ENCODE assay signal across 29 mouse cellular contexts in genomic region chr4:151544191-151544590, GRCm38 (mm10).
DNase-seq lines count a peak whose midpoint lies in the region; ATAC-seq lines count a peak whose summit lies in the region.
"Had no signal": no experiment of that assay in that cellular context is flagged by ENCODE, and none has a peak within 500 bp of the region (broad histone marks: within the 10 kb centered on the region; RNA-seq: fewer than 3 reads in every experiment).

No protein-coding gene starts in this region.

- H3K4me2 ChIP-seq in forebrain, embryonic 11.5 days (ENCODE audit: low read depth, low read length, severe bottlenecking), result no peak overlapping the region
- no peak overlapping the region for H3K4me2 ChIP-seq in forebrain, embryonic 13.5 days
- H3K4me2 ChIP-seq: heart, embryonic 12.5 days; hindbrain, embryonic 15.5 days; intestine, embryonic 15.5 days; liver, embryonic 12.5 days; midbrain, embryonic 12.5 days; stomach, embryonic 15.5 days had no signal

- intact Hi-C loops in left cerebral cortex, postnatal 4 days (cut with DNase I), result no loop called here
- intact Hi-C loops in left cerebral cortex, postnatal 10 days (cut with DNase I), result no loop called here

- H3K4me1 ChIP-seq in forebrain, embryonic 10.5 days, result peaks cover 22% of the 10 kb centered on the region
- no peaks in the 10 kb centered on the region for H3K4me1 ChIP-seq in forebrain, embryonic 11.5 days (replicated peaks; ENCODE audit: control insufficient read depth, insufficient read depth, low read length)
- peaks cover 21% of the 10 kb centered on the region for H3K4me1 ChIP-seq in forebrain, embryonic 13.5 days
- H3K4me1 ChIP-seq: intestine, embryonic 15.5 days; liver, embryonic 12.5 days had no signal

- 68% methylated on average over 5 of the region's 5 CpGs for WGBS in forebrain, embryonic 10.5 days
- WGBS in forebrain, embryonic 11.5 days, result 51% methylated on average over 5 of the region's 5 CpGs
- WGBS in forebrain, embryonic 13.5 days, result 41% methylated on average over 5 of the region's 5 CpGs

- H3K9ac ChIP-seq in forebrain, embryonic 11.5 days (ENCODE audit: low read length), result no peak overlapping the region
- no peak overlapping the region for H3K9ac ChIP-seq in forebrain, embryonic 13.5 days
- H3K9ac ChIP-seq: heart, embryonic 12.5 days; hindbrain, embryonic 15.5 days; intestine, embryonic 15.5 days; liver, embryonic 12.5 days; liver, postnatal 0 days; midbrain, embryonic 12.5 days; stomach, embryonic 15.5 days had no signal

- H3K4me3 ChIP-seq in forebrain, embryonic 10.5 days, result no peak overlapping the region
- no peak overlapping the region for H3K4me3 ChIP-seq in forebrain, embryonic 11.5 days (ENCODE audit: low read depth, low read length)
- no peak overlapping the region for H3K4me3 ChIP-seq in forebrain, embryonic 13.5 days
- H3K4me3 ChIP-seq: gastrocnemius, adult 2 months; heart, embryonic 12.5 days; hindbrain, embryonic 15.5 days; intestine, embryonic 15.5 days; left cerebral cortex, adult 2 months; liver, embryonic 12.5 days; midbrain, embryonic 12.5 days; stomach, embryonic 15.5 days had no signal

- no peaks in the 10 kb centered on the region for H3K27me3 ChIP-seq in forebrain, embryonic 10.5 days (ENCODE audit: poor library complexity, severe bottlenecking)
- H3K27me3 ChIP-seq in forebrain, embryonic 11.5 days (ENCODE audit: control insufficient read depth, insufficient read depth, low read length), result no peaks in the 10 kb centered on the region
- no peaks in the 10 kb centered on the region for H3K27me3 ChIP-seq in forebrain, embryonic 13.5 days
- H3K27me3 ChIP-seq: heart, embryonic 12.5 days; hindbrain, embryonic 15.5 days; intestine, embryonic 15.5 days; liver, embryonic 12.5 days; stomach, embryonic 15.5 days had no signal

- H3K9me3 ChIP-seq in forebrain, embryonic 10.5 days, result no peaks in the 10 kb centered on the region
- no peaks in the 10 kb centered on the region for H3K9me3 ChIP-seq in forebrain, embryonic 11.5 days (ENCODE audit: control insufficient read depth, low read length)
- no peaks in the 10 kb centered on the region for H3K9me3 ChIP-seq in forebrain, embryonic 13.5 days (replicated peaks)
- H3K9me3 ChIP-seq: heart, embryonic 12.5 days; hindbrain, embryonic 15.5 days; intestine, embryonic 15.5 days; liver, embryonic 12.5 days; midbrain, embryonic 12.5 days; stomach, embryonic 15.5 days had no signal

- 0 out of 2 replicates have a peak overlapping the region, but pooled peaks have one; percentile 21 for H3K27ac ChIP-seq in forebrain, embryonic 10.5 days
- H3K27ac ChIP-seq in forebrain, embryonic 11.5 days (ENCODE audit: low read depth, low read length), result no peak overlapping the region
- H3K27ac ChIP-seq in forebrain, embryonic 13.5 days, result no peak overlapping the region
- H3K27ac ChIP-seq: gastrocnemius, adult 2 months; hindbrain, embryonic 15.5 days; intestine, embryonic 15.5 days; kidney, postnatal 0 days; left cerebral cortex, adult 2 months; liver, embryonic 12.5 days; midbrain, embryonic 12.5 days; stomach, embryonic 15.5 days had no signal

- no peak for ATAC-seq in forebrain, embryonic 11.5 days (replicated peaks; ENCODE audit: low FRiP score)
- no peak for ATAC-seq in forebrain, embryonic 13.5 days
- ATAC-seq: CD4-positive, CD25-positive, alpha-beta regulatory T cell, adult 4 months; forebrain, embryonic 16.5 days; intestine, embryonic 15.5 days; liver, embryonic 12.5 days; liver, postnatal 0 days had no signal

- no peak for DNase-seq in forebrain, embryonic 10.5 days (ENCODE audit: extremely low spot score, low spot score)
- DNase-seq in forebrain, embryonic 11.5 days (ENCODE audit: low spot score), result no peak
- DNase-seq in left cerebral cortex, postnatal 4 days, result peak; percentile 20
- no peak for DNase-seq in left cerebral cortex, postnatal 10 days (ENCODE audit: extremely low spot score in 1 of 2, low spot score in 2 of 2)
- DNase-seq in cerebellum, adult 9-10 months, result peak; percentile 39
- DNase-seq in cerebellum, postnatal 36 days, result peak; percentile 31 to 39
- DNase-seq: adrenal gland, postnatal 14 days; gastrocnemius, adult 2 months; gastrocnemius, postnatal 36 days; heart, adult 18-20 months; heart, postnatal 4 days; kidney, adult 8-10 months; kidney, postnatal 4 days; liver, postnatal 0 days; lung, postnatal 36 days; retina, postnatal 1 day; right cerebral cortex, postnatal 14 days; thymus, postnatal 14 days had no signal

- no peaks in the 10 kb centered on the region for H3K36me3 ChIP-seq in forebrain, embryonic 10.5 days (replicated peaks)
- H3K36me3 ChIP-seq in forebrain, embryonic 11.5 days (ENCODE audit: control insufficient read depth, insufficient read depth, low read length), result no peaks in the 10 kb centered on the region
- no peaks in the 10 kb centered on the region for H3K36me3 ChIP-seq in forebrain, embryonic 13.5 days (ENCODE audit: poor library complexity, severe bottlenecking)
- H3K36me3 ChIP-seq: heart, embryonic 12.5 days; hindbrain, embryonic 15.5 days; intestine, embryonic 15.5 days; liver, embryonic 12.5 days; midbrain, embryonic 12.5 days; stomach, embryonic 15.5 days had no signal

Comparison
In these comparisons a context has a peak if more than half of its experiments do, and no peak if none do; other contexts are left out.
1. DNase-seq: peak in left cerebral cortex, postnatal 4 days (single experiment), cerebellum, adult 9-10 months (single experiment) and cerebellum, postnatal 36 days (2 of 2); none in forebrain, embryonic 10.5 days (single experiment), forebrain, embryonic 11.5 days (single experiment) and left cerebral cortex, postnatal 10 days (0 of 2).